Mouse (Mus musculus): ENCODE results near the gene Rap1a. TPM values are rescaled to one million over a fixed set of nuclear protein-coding genes. Genes with fewer than 3 reads are reported as not detected.
A peak's percentile ranks its signal among the peaks of the same experiment; 100 is the strongest.

Rap1a gene
- polyA plus RNA-seq, 1 experiment from 2014 or later = 111 TPM

GRCm38 (mm10) chr3:105695476-105696386 is 105.4 kb downstream of the Rap1a start:
- H3K27ac ChIP-seq = no peak overlapping the region
- peak overlapping the region; percentile 10; the same call in 1 of the 2 replicates for H3K4me3 ChIP-seq (replicated peaks)
- no peaks in the 10 kb centered on the region for H3K36me3 ChIP-seq
- peaks cover 14% of the 10 kb centered on the region for H3K4me1 ChIP-seq
- ATAC-seq (replicated peaks; ENCODE audit: low FRiP score) = no peak
- H3K27me3 ChIP-seq = peaks cover 18% of the 10 kb centered on the region
- H3K9ac ChIP-seq = no peak overlapping the region
- H3K9me3 ChIP-seq (replicated peaks) = no peaks in the 10 kb centered on the region
- H3K4me2 ChIP-seq = peak overlapping the region; percentile 39
- WGBS = 27% methylated on average over 20 of the region's 20 CpGs

- no peaks in the 10 kb centered on the region for H3K36me3 ChIP-seq
- no peak overlapping the region for H3K27ac ChIP-seq
- no peak overlapping the region for H3K4me2 ChIP-seq
- peaks cover 14% of the 10 kb centered on the region for H3K4me1 ChIP-seq
- peaks cover 13% of the 10 kb centered on the region for H3K27me3 ChIP-seq
- H3K9ac ChIP-seq = no peak overlapping the region
- no peak for ATAC-seq (replicated peaks; ENCODE audit: low FRiP score)
- no peak overlapping the region for H3K4me3 ChIP-seq (replicated peaks)
- 72% methylated on average over 14 of the region's 14 CpGs for WGBS
- no peaks in the 10 kb centered on the region for H3K9me3 ChIP-seq (replicated peaks)
Observed at GRCm38 (mm10) chr3:105693327-105694080, 107.6 kb downstream of the Rap1a start.

GRCm38 (mm10) chr3:105688536-105688935 is 112.6 kb downstream of the Rap1a start:
- no peak for ATAC-seq (replicated peaks; ENCODE audit: low FRiP score)
- H3K4me1 ChIP-seq = peaks cover 13% of the 10 kb centered on the region
- WGBS = 87% methylated on average over 2 of the region's 2 CpGs
- H3K4me3 ChIP-seq (replicated peaks) = no peak overlapping the region
- no peak overlapping the region for H3K4me2 ChIP-seq
- no peaks in the 10 kb centered on the region for H3K9me3 ChIP-seq (replicated peaks)
- H3K36me3 ChIP-seq = peaks cover 15% of the 10 kb centered on the region
- peaks cover 4% of the 10 kb centered on the region for H3K27me3 ChIP-seq
- H3K9ac ChIP-seq = no peak overlapping the region
- H3K27ac ChIP-seq = no peak overlapping the region

- H3K4me2 ChIP-seq = peak within 1 kb of the TSS; percentile 74
- H3K27me3 ChIP-seq = no peaks in the 10 kb centered on the region
- H3K4me1 ChIP-seq = peaks cover 13% of the 10 kb centered on the region
- under 1% methylated on average over 70 of the region's 72 CpGs for WGBS
- peaks cover 26% of the 10 kb centered on the region for H3K36me3 ChIP-seq
- peak within 1 kb of the TSS; percentile 93 for H3K9ac ChIP-seq
- peak within 1 kb of the TSS; percentile 88 for H3K27ac ChIP-seq
- ATAC-seq (replicated peaks; ENCODE audit: low FRiP score) = peak; percentile 97
- H3K9me3 ChIP-seq (replicated peaks) = no peaks in the 10 kb centered on the region
- H3K4me3 ChIP-seq (replicated peaks) = peak within 1 kb of the TSS; percentile 98
Observed at GRCm38 (mm10) chr3:105687324-105688060, 113.6 kb downstream of the Rap1a start, which contains the start of gene Ddx20. Gene Ddx20, minus strand, starts transcription at chr3:105687574.

- Histone ChIP-seq H3K9ac (peak overlapping the region; percentile 93), H3K9me3 (replicated peaks) (no peaks in the 10 kb centered on the region), H3K4me1 (peaks cover 13% of the 10 kb centered on the region), H3K36me3 (peaks cover 32% of the 10 kb centered on the region), H3K4me3 (replicated peaks) (peak overlapping the region; percentile 98), H3K27ac (peak overlapping the region; percentile 84), H3K27me3 (no peaks in the 10 kb centered on the region), H3K4me2 (peak overlapping the region; percentile 74)
- WGBS = 7% methylated on average over 60 of the region's 60 CpGs
- no peak; the same call in 1 of the 2 replicates for ATAC-seq (replicated peaks; ENCODE audit: low FRiP score)
Observed at GRCm38 (mm10) chr3:105686394-105687323, 114.5 kb downstream of the Rap1a start.

GRCm38 (mm10) chr3:105680346-105680745 is 120.8 kb downstream of the Rap1a start:
- H3K9me3 ChIP-seq (replicated peaks) = no peaks in the 10 kb centered on the region

More at GRCm38 (mm10) chr3:105680346-105680745, 120.8 kb downstream of the Rap1a start:
- no peaks in the 10 kb centered on the region for H3K27me3 ChIP-seq
- no peak overlapping the region for H3K9ac ChIP-seq
- H3K36me3 ChIP-seq = peaks cover 80% of the 10 kb centered on the region
- no peak overlapping the region for H3K4me2 ChIP-seq
- 90% methylated on average over 7 of the region's 7 CpGs for WGBS
- H3K4me1 ChIP-seq = no peaks in the 10 kb centered on the region
- no peak overlapping the region for H3K4me3 ChIP-seq (replicated peaks)
- no peak overlapping the region for H3K27ac ChIP-seq
- no peak for ATAC-seq (replicated peaks; ENCODE audit: low FRiP score)

Other genes starting within 250 kb of the Rap1a start
- 38.0 and 38.7 TPM in 2 replicates for gene Ddx20, start 113.8 kb downstream of the Rap1a start, polyA plus RNA-seq (2015; fragmentation: Nextera tagmentation; extraction: Ambion mirVana)
- 1.4 and 1.7 TPM in 2 replicates for gene Inka2, start 96.7 kb downstream of the Rap1a start, polyA plus RNA-seq (2015; fragmentation: Nextera tagmentation; extraction: Ambion mirVana)
- not detected in 2 replicates for gene Adora3, start 69.5 kb upstream of the Rap1a start, polyA plus RNA-seq (2015; fragmentation: Nextera tagmentation; extraction: Ambion mirVana)
- gene Tmigd3, start 69.6 kb upstream of the Rap1a start, polyA plus RNA-seq (2015; fragmentation: Nextera tagmentation; extraction: Ambion mirVana) = 0.18 TPM in 1 of 2 replicates, not detected in the other
- 0.24 and 0.53 TPM in 2 replicates for gene I830077J02Rik, start 131.3 kb upstream of the Rap1a start, polyA plus RNA-seq (2015; fragmentation: Nextera tagmentation; extraction: Ambion mirVana)
- gene Wdr77, start 158.0 kb upstream of the Rap1a start, polyA plus RNA-seq (2015; fragmentation: Nextera tagmentation; extraction: Ambion mirVana) = 151 and 158 TPM in 2 replicates
- gene Atp5f1, start 158.8 kb upstream of the Rap1a start, polyA plus RNA-seq (2015; fragmentation: Nextera tagmentation; extraction: Ambion mirVana) = 491 and 564 TPM in 2 replicates
- gene Ovgp1, start 172.4 kb upstream of the Rap1a start, polyA plus RNA-seq (2015; fragmentation: Nextera tagmentation; extraction: Ambion mirVana) = 1.6 and 2.0 TPM in 2 replicates
- 0.23 and 0.24 TPM in 2 replicates for gene Pifo, start 213.3 kb upstream of the Rap1a start, polyA plus RNA-seq (2015; fragmentation: Nextera tagmentation; extraction: Ambion mirVana)
- not detected in 2 replicates for gene Chil5, start 231.5 kb upstream of the Rap1a start, polyA plus RNA-seq (2015; fragmentation: Nextera tagmentation; extraction: Ambion mirVana)